Mouse (Mus musculus) stomach, embryonic 14.5 days (tissue): ENCODE results near the gene Ahsa1. TPM values are rescaled to one million over a fixed set of nuclear protein-coding genes. Genes with fewer than 3 reads are reported as not detected.
"Not testable (repeated sequence)": the region's sequence is repeated elsewhere in the genome, so short reads cannot be mapped to it uniquely, and the experiment has no call there.

Source experiments
- ATAC-seq: fragments of 200-750 bp; cut with Nextera tagmentation; 2 replicates; pipeline ENCODE4 v1.8.0; 2017; ENCODE audit warnings: low read depth, moderate TSS enrichment; ENCODE audit not compliant: insufficient number of reproducible peaks, insufficient read depth, low FRiP score
- H3K27ac ChIP-seq: fragments of 300-500 bp; sonication (generic); 2 replicates; pipeline ENCODE4 v1.5.1; 2014; ENCODE audit warnings: mild to moderate bottlenecking, low read length, moderate library complexity, mixed read lengths
- H3K27me3 ChIP-seq: fragments of 300-500 bp; sonication (generic); 2 replicates; pipeline ENCODE4 v1.6.1; 2014; ENCODE audit warnings: low read length, control low read depth, mixed read lengths; ENCODE audit not compliant: control insufficient read depth, insufficient read depth
- H3K36me3 ChIP-seq: fragments of 300-500 bp; sonication (generic); 2 replicates; pipeline ENCODE4 v1.6.1; 2014; ENCODE audit warnings: mild to moderate bottlenecking, control low read depth, low read length, moderate library complexity, mixed read lengths; ENCODE audit not compliant: control insufficient read depth, insufficient read depth
- H3K4me1 ChIP-seq: fragments of 300-500 bp; sonication (generic); 2 replicates; pipeline ENCODE4 v1.6.1; 2014; ENCODE audit warnings: low read length, control low read depth, mixed read lengths; ENCODE audit not compliant: control insufficient read depth, insufficient read depth
- H3K4me2 ChIP-seq: fragments of 300-500 bp; sonication (generic); replicated peaks from 2 replicates; pipeline ENCODE4 v1.6.1; 2014; ENCODE audit warnings: low read depth, low read length, control low read depth
- H3K4me3 ChIP-seq: fragments of 300-500 bp; sonication (generic); 2 replicates; pipeline ENCODE4 v1.5.1; 2014; ENCODE audit warnings: low read depth, low read length, control low read depth
- H3K9ac ChIP-seq: fragments of 300-500 bp; sonication (generic); replicated peaks from 2 replicates; pipeline ENCODE4 v1.6.1; 2014; ENCODE audit warnings: low read depth, mild to moderate bottlenecking, control low read depth, low read length, moderate library complexity, mixed read lengths
- H3K9me3 ChIP-seq: fragments of 300-500 bp; sonication (generic); 2 replicates; pipeline ENCODE4 v1.6.1; 2016; ENCODE audit warnings: low read depth, low read length, control low read depth; ENCODE audit not compliant: control insufficient read depth
- WGBS: fragments of 180-500 bp; shearing (Covaris S2); extraction: QIAGEN DNeasy Blood & Tissue Kit; methylation state at CpG from one replicate; pipeline ENCODE4 v1.1.7; 2014; 5-methylcytosine and 5-hydroxymethylcytosine counted together
- microRNA-seq: library from miRNA; unstranded; fragments of <30 nt; microRNA quantifications from one replicate; pipeline ENCODE4, GENCODE M21; 2016
- polyA plus RNA-seq: library from polyadenylated mRNA; unstranded; fragments of >200 nt; fragmentation: Nextera tagmentation; extraction: Ambion mirVana; gene quantifications from 2 replicates; pipeline ENCODE4 v1.2.1, GENCODE M21; 2014

Gene Ahsa1
- polyA plus RNA-seq, 1 experiment from 2014 or later, result 176 TPM

GRCm38 (mm10) chr12:87305767-87306583 lies 39.7 kb downstream of the Ahsa1 start:
- WGBS, result 40% methylated on average over 13 of the region's 13 CpGs
- H3K27me3 ChIP-seq, result no peaks in the 10 kb centered on the region
- ATAC-seq, result no peak

GRCm38 (mm10) chr12:87306584-87306844 lies 40.2 kb downstream of the Ahsa1 start:
- 76% methylated on average over 4 of the region's 4 CpGs for WGBS
- H3K9ac ChIP-seq, H3K27me3 ChIP-seq, H3K9me3 ChIP-seq, ATAC-seq, H3K4me3 ChIP-seq, H3K4me2 ChIP-seq, H3K4me1 ChIP-seq, H3K27ac ChIP-seq: not testable (repeated sequence)
- H3K36me3 ChIP-seq, result peaks cover 11% of the 10 kb centered on the region; the same call in 1 of the 2 replicates

More at GRCm38 (mm10) chr12:87305767-87306583, 39.7 kb downstream of the Ahsa1 start:
- no peak overlapping the region for H3K4me2 ChIP-seq
- H3K9me3 ChIP-seq, result no peaks in the 10 kb centered on the region
- no peak overlapping the region for H3K9ac ChIP-seq
- no peak overlapping the region for H3K27ac ChIP-seq
- H3K4me1 ChIP-seq, result no peaks in the 10 kb centered on the region
- peaks cover 11% of the 10 kb centered on the region; the same call in 1 of the 2 replicates for H3K36me3 ChIP-seq
- no peak overlapping the region for H3K4me3 ChIP-seq

GRCm38 (mm10) chr12:87313098-87313497 lies 46.8 kb downstream of the Ahsa1 start:
- WGBS, result 77% methylated on average over 2 of the region's 2 CpGs
- H3K4me1 ChIP-seq, result no peaks in the 10 kb centered on the region
- H3K4me2 ChIP-seq, result no peak overlapping the region
- peaks cover 17% of the 10 kb centered on the region; the same call in 1 of the 2 replicates for H3K36me3 ChIP-seq
- no peak overlapping the region for H3K27ac ChIP-seq
- H3K27me3 ChIP-seq, result no peaks in the 10 kb centered on the region
- no peak overlapping the region for H3K4me3 ChIP-seq
- no peak for ATAC-seq
- H3K9ac ChIP-seq, result no peak overlapping the region
- H3K9me3 ChIP-seq, result no peaks in the 10 kb centered on the region

- no peaks in the 10 kb centered on the region for H3K27me3 ChIP-seq
- ATAC-seq, result no peak
- WGBS, result 67% methylated on average over 1 of the region's 1 CpGs
- H3K4me2 ChIP-seq, result no peak overlapping the region
- no peaks in the 10 kb centered on the region for H3K9me3 ChIP-seq
- no peak overlapping the region for H3K27ac ChIP-seq
- H3K4me3 ChIP-seq, result no peak overlapping the region
- H3K36me3 ChIP-seq, result no peaks in the 10 kb centered on the region
- H3K4me1 ChIP-seq, result no peaks in the 10 kb centered on the region
- no peak overlapping the region for H3K9ac ChIP-seq
Measured at GRCm38 (mm10) chr12:87317951-87318350, 51.7 kb downstream of the Ahsa1 start.

GRCm38 (mm10) chr12:87319229-87319628 lies 53.0 kb downstream of the Ahsa1 start:
- no peak overlapping the region for H3K4me3 ChIP-seq
- H3K9me3 ChIP-seq, result no peaks in the 10 kb centered on the region
- no peaks in the 10 kb centered on the region for H3K27me3 ChIP-seq
- 80% methylated on average over 3 of the region's 3 CpGs for WGBS
- no peak overlapping the region for H3K9ac ChIP-seq
- H3K27ac ChIP-seq, result no peak overlapping the region
- no peak overlapping the region for H3K4me2 ChIP-seq
- H3K36me3 ChIP-seq, result no peaks in the 10 kb centered on the region
- no peaks in the 10 kb centered on the region for H3K4me1 ChIP-seq
- no peak for ATAC-seq

Small RNAs within 50 kb of the gene (microRNA-seq; reads per million reads assigned to microRNA genes)
- gene Gm47293, result not detected

Other genes starting within 250 kb of the Ahsa1 start
- 0.77 and 1.3 TPM in 2 replicates for gene Tmem63c, start 245.1 kb upstream of the Ahsa1 start, polyA plus RNA-seq
- gene Ngb, start 163.9 kb upstream of the Ahsa1 start, polyA plus RNA-seq, result 2.0 and 3.1 TPM in 2 replicates
- 44.2 and 48.0 TPM in 2 replicates for gene Gstz1, start 119.3 kb upstream of the Ahsa1 start, polyA plus RNA-seq
- gene Pomt2, start 118.5 kb upstream of the Ahsa1 start, polyA plus RNA-seq, result 17.4 and 18.7 TPM in 2 replicates
- 1.1 and 2.4 TPM in 2 replicates for gene Samd15, start 66.8 kb upstream of the Ahsa1 start, polyA plus RNA-seq
- 3.0 and 3.4 TPM in 2 replicates for gene Tmed8, start 66.0 kb upstream of the Ahsa1 start, polyA plus RNA-seq
- gene Noxred1, start 27.7 kb upstream of the Ahsa1 start, polyA plus RNA-seq, result 0.67 and 0.78 TPM in 2 replicates
- 47.2 and 48.3 TPM in 2 replicates for gene Vipas39, start 223 bp upstream of the Ahsa1 start, polyA plus RNA-seq
- 0.29 and 0.57 TPM in 2 replicates for gene Ism2, start 33.2 kb downstream of the Ahsa1 start, polyA plus RNA-seq
- 93.4 and 100 TPM in 2 replicates for gene Sptlc2, start 121.9 kb downstream of the Ahsa1 start, polyA plus RNA-seq
- 256 and 281 TPM in 2 replicates for gene Slirp, start 177.4 kb downstream of the Ahsa1 start, polyA plus RNA-seq
- gene Alkbh1, start 177.5 kb downstream of the Ahsa1 start, polyA plus RNA-seq, result 64.0 and 76.9 TPM in 2 replicates
- gene Snw1, start 205.8 kb downstream of the Ahsa1 start, polyA plus RNA-seq, result 124 TPM in 2 replicates
- gene Gm5788, start 228.2 kb downstream of the Ahsa1 start, polyA plus RNA-seq, result not detected in 2 replicates
- gene Gm8300, start 247.8 kb downstream of the Ahsa1 start, polyA plus RNA-seq, result not detected in 2 replicates